Mouse (Mus musculus) liver, postnatal 0 days (tissue): ENCODE data around the gene Sdhaf4. TPM values are rescaled to one million over a fixed set of nuclear protein-coding genes. Genes with fewer than 3 reads are reported as not detected.

Experiments
- ATAC-seq: fragments of 200-750 bp; cut with Nextera tagmentation; 2 replicates; pipeline ENCODE4 v1.8.0; 2017; ENCODE audit warnings: mild to moderate bottlenecking, moderate library complexity
- DNase-seq: peaks from one replicate; pipeline ENCODE4 v3.0.0-alpha.2; 2016
- H3K27ac ChIP-seq: fragments of 300-500 bp; sonication (generic); 2 replicates; pipeline ENCODE4 v1.5.1; 2014; ENCODE audit warnings: antibody characterized with exemption, moderate library complexity, mild to moderate bottlenecking, low read depth
- H3K27me3 ChIP-seq: fragments of 300-500 bp; sonication (generic); 2 replicates; pipeline ENCODE4 v1.6.1; 2014; ENCODE audit warnings: low read length, control low read depth, mixed read lengths; ENCODE audit not compliant: insufficient read depth
- H3K36me3 ChIP-seq: fragments of 300-500 bp; sonication (generic); replicated peaks from 2 replicates; pipeline ENCODE4 v1.6.1; 2014; ENCODE audit warnings: mild to moderate bottlenecking, control low read depth, low read length, moderate library complexity, mixed read lengths; ENCODE audit not compliant: insufficient read depth
- H3K4me1 ChIP-seq: fragments of 300-500 bp; sonication (generic); 2 replicates; pipeline ENCODE4 v1.6.1; 2014; ENCODE audit warnings: antibody characterized with exemption, mild to moderate bottlenecking, control low read depth; ENCODE audit not compliant: insufficient read depth
- H3K4me2 ChIP-seq: fragments of 300-500 bp; sonication (generic); 2 replicates; pipeline ENCODE4 v1.6.1; 2014; ENCODE audit warnings: low read depth, mild to moderate bottlenecking, low read length, moderate library complexity, mixed read lengths
- H3K4me3 ChIP-seq: fragments of 300-500 bp; sonication (generic); 2 replicates; pipeline ENCODE4 v1.5.1; 2014; ENCODE audit warnings: low read depth, low read length
- H3K9ac ChIP-seq: fragments of 300-500 bp; sonication (generic); replicated peaks from 2 replicates; pipeline ENCODE4 v1.6.1; 2014; ENCODE audit warnings: mild to moderate bottlenecking, moderate library complexity
- H3K9me3 ChIP-seq: fragments of 300-500 bp; sonication (generic); 2 replicates; pipeline ENCODE4 v1.6.1; 2016; ENCODE audit warnings: mild to moderate bottlenecking, control low read depth, low read length, mixed read lengths
- CTCF ChIP-seq: sonication (generic); IDR thresholded peaks from 2 replicates; pipeline ENCODE4 v1.5.1; 2016; ENCODE audit warnings: antibody characterized with exemption, low read depth
- EP300 ChIP-seq: IDR thresholded peaks from 2 replicates; pipeline ENCODE4 v1.6.1; 2016; ENCODE audit warnings: antibody characterized with exemption, low read depth, mild to moderate bottlenecking
- WGBS: fragments of 180-500 bp; shearing (Covaris S2); extraction: QIAGEN DNeasy Blood & Tissue Kit; methylation state at CpG from one replicate; pipeline ENCODE4 v1.1.7; 2014; ENCODE audit not compliant: insufficient replicate concordance; 5-methylcytosine and 5-hydroxymethylcytosine counted together
- polyA plus RNA-seq: library from polyadenylated mRNA; unstranded; fragments of >200 nt; fragmentation: Nextera tagmentation; extraction: Ambion mirVana; gene quantifications from 2 replicates; pipeline ENCODE4 v1.2.1, GENCODE M21; 2015

Sdhaf4 gene
- polyA plus RNA-seq, 1 experiment from 2014 or later = 54.7 TPM

- Histone ChIP-seq H3K9me3 (no peaks in the 10 kb centered on the region), H3K4me1 (no peaks in the 10 kb centered on the region), H3K27me3 (no peaks in the 10 kb centered on the region), H3K27ac (no peak overlapping the region), H3K4me3 (no peak overlapping the region), H3K4me2 (no peak overlapping the region), H3K9ac (no peak overlapping the region), H3K36me3 (no peaks in the 10 kb centered on the region)
- DNase-seq = no peak
- ATAC-seq = no peak
- TF ChIP-seq EP300 = no peak
- TF ChIP-seq CTCF = no peak
- WGBS = 81% methylated on average over 6 of the region's 6 CpGs
Measured at GRCm38 (mm10) chr1:24010016-24010415, 4.6 kb upstream of the Sdhaf4 start.

GRCm38 (mm10) chr1:24007621-24008020 lies 2.2 kb upstream of the Sdhaf4 start:
- no peaks in the 10 kb centered on the region for H3K9me3 ChIP-seq
- no peak overlapping the region for H3K27ac ChIP-seq
- H3K36me3 ChIP-seq = peaks cover 2% of the 10 kb centered on the region; the same call in 1 of the 2 replicates
- TF ChIP-seq EP300 = no peak
- TF ChIP-seq CTCF = no peak
- WGBS = 79% methylated on average over 8 of the region's 8 CpGs
- peak; percentile 79 for ATAC-seq
- no peak overlapping the region for H3K4me3 ChIP-seq
- no peak overlapping the region for H3K9ac ChIP-seq
- 0 out of 2 replicates have a peak, but pooled peaks cover 3% of the 10 kb centered on the region for H3K4me1 ChIP-seq
- DNase-seq = peak; percentile 24
- no peaks in the 10 kb centered on the region for H3K27me3 ChIP-seq
- H3K4me2 ChIP-seq = no peak overlapping the region

- no peaks in the 10 kb centered on the region for H3K9me3 ChIP-seq
- 80% methylated on average over 5 of the region's 5 CpGs for WGBS
Measured at GRCm38 (mm10) chr1:23999318-23999717, 6.1 kb downstream of the Sdhaf4 start.

GRCm38 (mm10) chr1:23998866-23999265 lies 6.6 kb downstream of the Sdhaf4 start:
- H3K27ac ChIP-seq = no peak overlapping the region
- no peak overlapping the region for H3K4me2 ChIP-seq
- TF ChIP-seq CTCF (no peak), EP300 (no peak)
- H3K9ac ChIP-seq = no peak overlapping the region
- 93% methylated on average over 7 of the region's 7 CpGs for WGBS
- H3K36me3 ChIP-seq = peaks cover 30% of the 10 kb centered on the region
- H3K9me3 ChIP-seq = no peaks in the 10 kb centered on the region
- H3K27me3 ChIP-seq = no peaks in the 10 kb centered on the region
- no peak for DNase-seq
- H3K4me1 ChIP-seq = no peaks in the 10 kb centered on the region
- ATAC-seq = no peak
- no peak overlapping the region for H3K4me3 ChIP-seq

More at GRCm38 (mm10) chr1:23999318-23999717, 6.1 kb downstream of the Sdhaf4 start:
- Histone ChIP-seq H3K4me3 (no peak overlapping the region), H3K27me3 (no peaks in the 10 kb centered on the region), H3K4me2 (no peak overlapping the region), H3K4me1 (0 out of 2 replicates have a peak, but pooled peaks cover under 1% of the 10 kb centered on the region), H3K27ac (no peak overlapping the region), H3K36me3 (peaks cover 30% of the 10 kb centered on the region), H3K9ac (no peak overlapping the region)
- no peak for TF ChIP-seq EP300
- TF ChIP-seq CTCF = no peak
- DNase-seq (no peak), ATAC-seq (no peak)

GRCm38 (mm10) chr1:23998120-23998810 lies 7.2 kb downstream of the Sdhaf4 start:
- no peaks in the 10 kb centered on the region for H3K4me1 ChIP-seq
- no peaks in the 10 kb centered on the region for H3K27me3 ChIP-seq
- ATAC-seq = 0 out of 2 replicates have a peak, but pooled peaks have one; percentile 5
- no peak overlapping the region for H3K4me2 ChIP-seq
- H3K4me3 ChIP-seq = no peak overlapping the region
- no peak overlapping the region for H3K27ac ChIP-seq
- WGBS = 57% methylated on average over 7 of the region's 7 CpGs
- no peak for DNase-seq
- H3K9ac ChIP-seq = no peak overlapping the region
- H3K9me3 ChIP-seq = no peaks in the 10 kb centered on the region
- TF ChIP-seq EP300 (no peak), CTCF (no peak)
- peaks cover 30% of the 10 kb centered on the region for H3K36me3 ChIP-seq

GRCm38 (mm10) chr1:23997493-23997892 lies 8.0 kb downstream of the Sdhaf4 start:
- WGBS = 81% methylated on average over 3 of the region's 3 CpGs
- Histone ChIP-seq H3K9me3 (no peaks in the 10 kb centered on the region), H3K4me2 (no peak overlapping the region), H3K27ac (no peak overlapping the region), H3K9ac (no peak overlapping the region), H3K36me3 (peaks cover 27% of the 10 kb centered on the region), H3K27me3 (no peaks in the 10 kb centered on the region), H3K4me1 (no peaks in the 10 kb centered on the region), H3K4me3 (no peak overlapping the region)
- DNase-seq (no peak), ATAC-seq (no peak)
- TF ChIP-seq CTCF (no peak), EP300 (no peak)
